Mouse (Mus musculus) hindbrain, postnatal 0 days (tissue): ENCODE measurements around the gene Prr36. TPM values are rescaled to one million over a fixed set of nuclear protein-coding genes. Genes with fewer than 3 reads are reported as not detected.

ENCODE experiments used
- ATAC-seq: fragments of 200-750 bp; cut with Nextera tagmentation; 2 replicates; pipeline ENCODE4 v1.8.0; 2017; ENCODE audit warnings: mild to moderate bottlenecking, moderate TSS enrichment, moderate library complexity
- DNase-seq: peaks from one replicate; pipeline ENCODE4 v3.0.0-alpha.2; 2015; ENCODE audit warnings: low spot score
- H3K27ac ChIP-seq: fragments of 300-500 bp; sonication (generic); 2 replicates; pipeline ENCODE4 v1.5.1; 2014; ENCODE audit warnings: mild to moderate bottlenecking
- H3K27me3 ChIP-seq: fragments of 300-500 bp; sonication (generic); 2 replicates; pipeline ENCODE4 v1.6.1; 2014; ENCODE audit warnings: low read length, mixed read lengths; ENCODE audit not compliant: insufficient read depth
- H3K36me3 ChIP-seq: fragments of 300-500 bp; sonication (generic); 2 replicates; pipeline ENCODE4 v1.6.1; 2014; ENCODE audit warnings: low read length, mixed read lengths; ENCODE audit not compliant: insufficient read depth
- H3K4me1 ChIP-seq: fragments of 300-500 bp; sonication (generic); 2 replicates; pipeline ENCODE4 v1.6.1; 2014; ENCODE audit warnings: antibody characterized with exemption, low read length, mixed read lengths; ENCODE audit not compliant: insufficient read depth
- H3K4me2 ChIP-seq: fragments of 300-500 bp; sonication (generic); 2 replicates; pipeline ENCODE4 v1.6.1; 2014; ENCODE audit warnings: low read depth, mild to moderate bottlenecking, low read length, moderate library complexity, mixed read lengths
- H3K4me3 ChIP-seq: fragments of 300-500 bp; sonication (generic); 2 replicates; pipeline ENCODE4 v1.5.1; 2014; ENCODE audit warnings: low read length
- H3K9ac ChIP-seq: fragments of 300-500 bp; sonication (generic); replicated peaks from 2 replicates; pipeline ENCODE4 v1.6.1; 2014; ENCODE audit warnings: mild to moderate bottlenecking, low read length, moderate library complexity, mixed read lengths
- H3K9me3 ChIP-seq: fragments of 300-500 bp; sonication (generic); 2 replicates; pipeline ENCODE4 v1.6.1; 2016; ENCODE audit warnings: low read length, mixed read lengths
- CTCF ChIP-seq: IDR thresholded peaks from 2 replicates; pipeline ENCODE4 v1.5.1; 2016; ENCODE audit warnings: antibody characterized with exemption, control low read depth, low read depth
- WGBS: fragments of 180-500 bp; shearing (Covaris S2); extraction: QIAGEN DNeasy Blood & Tissue Kit; methylation state at CpG from one replicate; pipeline ENCODE4 v1.1.7; 2014; 5-methylcytosine and 5-hydroxymethylcytosine counted together
- polyA plus RNA-seq: library from polyadenylated mRNA; unstranded; fragments of >200 nt; fragmentation: Nextera tagmentation; extraction: Ambion mirVana; gene quantifications from 2 replicates; pipeline ENCODE4 v1.2.1, GENCODE M21; 2015
- total RNA-seq: library from RNA; depleted of rRNA; stranded (reverse); fragments of >200 nt; gene quantifications from 2 replicates; pipeline ENCODE4 v1.2.3, GENCODE M21; 2014

Prr36 gene
- total and polyA plus RNA-seq, 2 experiments from 2014 or later, result 24.8 to 32.4 TPM

DNA sequence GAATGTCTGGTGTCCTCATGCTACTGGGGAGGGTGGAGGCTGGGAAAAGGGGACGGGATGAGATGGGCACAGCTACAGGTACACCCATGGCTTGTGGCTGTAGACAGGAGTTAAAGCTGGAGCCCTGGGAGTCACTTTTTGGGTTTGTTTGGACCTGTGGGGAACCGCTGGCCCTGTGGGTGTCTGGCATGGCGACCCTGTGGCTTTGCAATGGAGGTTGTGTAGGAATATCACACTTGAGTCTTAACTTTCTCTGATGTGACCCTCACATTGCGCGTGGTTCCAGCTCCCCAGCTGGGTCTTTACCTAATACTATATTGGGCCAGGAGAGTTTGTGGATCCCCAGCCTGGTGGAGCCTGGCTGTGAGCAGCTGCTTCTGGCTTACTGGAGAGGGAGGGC, 27.8 kb upstream of the Prr36 start:
- Histone ChIP-seq H3K27me3 (no peaks in the 10 kb centered on the region), H3K9ac (no peak overlapping the region), H3K4me3 (no peak overlapping the region), H3K4me2 (no peak overlapping the region), H3K27ac (no peak overlapping the region), H3K36me3 (peaks cover 64% of the 10 kb centered on the region), H3K9me3 (no peaks in the 10 kb centered on the region), H3K4me1 (peaks cover 6% of the 10 kb centered on the region)
- DNase-seq (no peak), ATAC-seq (no peak)
- TF ChIP-seq CTCF, result no peak
- WGBS, result 92% methylated on average over 5 of the region's 5 CpGs

DNA sequence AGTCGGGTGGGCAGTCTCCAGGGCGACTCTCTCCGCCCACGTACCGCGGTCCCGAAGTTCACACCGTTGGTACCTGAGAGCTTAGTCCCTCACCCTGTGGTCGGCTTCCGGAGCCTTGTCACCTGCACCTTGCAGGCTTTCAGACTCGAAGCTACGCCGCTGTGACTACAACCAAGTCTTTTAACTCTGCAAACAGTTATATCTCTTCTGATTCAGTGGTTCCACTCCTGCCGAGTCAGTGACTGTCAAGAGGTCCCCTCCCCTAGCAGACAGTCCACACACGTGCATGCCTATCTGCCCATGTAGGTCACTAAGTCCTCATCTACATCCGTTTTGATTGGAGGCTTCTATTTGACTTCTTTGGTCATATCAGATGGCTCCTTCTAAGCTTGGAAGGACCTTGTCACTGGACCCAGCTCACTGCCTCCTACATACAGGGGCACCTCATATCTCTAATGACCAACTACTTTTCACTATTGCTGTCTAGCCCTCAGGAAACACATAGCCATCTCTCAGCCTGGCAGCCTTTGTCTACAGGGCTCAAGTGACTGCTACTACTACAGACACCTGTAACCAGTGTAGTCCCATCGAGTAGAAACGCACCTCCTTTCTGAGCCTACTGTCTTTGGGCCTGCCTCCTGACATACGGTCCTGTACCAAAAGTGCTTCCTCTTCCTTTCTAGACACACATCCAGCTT, 22.1 kb upstream of the Prr36 start:
- peaks cover 27% of the 10 kb centered on the region for H3K36me3 ChIP-seq
- TF ChIP-seq CTCF, result no peak
- 14% methylated on average over 16 of the region's 19 CpGs for WGBS
- peak overlapping the region; percentile 53 for H3K4me3 ChIP-seq
- peak overlapping the region; percentile 91 for H3K27ac ChIP-seq
- H3K9me3 ChIP-seq, result no peaks in the 10 kb centered on the region
- DNase-seq (peak; percentile 19), ATAC-seq (peak; percentile 30)
- H3K4me1 ChIP-seq, result peaks cover 17% of the 10 kb centered on the region
- H3K27me3 ChIP-seq, result no peaks in the 10 kb centered on the region
- H3K9ac ChIP-seq, result peak overlapping the region; percentile 64
- peak overlapping the region; percentile 76 for H3K4me2 ChIP-seq

DNA sequence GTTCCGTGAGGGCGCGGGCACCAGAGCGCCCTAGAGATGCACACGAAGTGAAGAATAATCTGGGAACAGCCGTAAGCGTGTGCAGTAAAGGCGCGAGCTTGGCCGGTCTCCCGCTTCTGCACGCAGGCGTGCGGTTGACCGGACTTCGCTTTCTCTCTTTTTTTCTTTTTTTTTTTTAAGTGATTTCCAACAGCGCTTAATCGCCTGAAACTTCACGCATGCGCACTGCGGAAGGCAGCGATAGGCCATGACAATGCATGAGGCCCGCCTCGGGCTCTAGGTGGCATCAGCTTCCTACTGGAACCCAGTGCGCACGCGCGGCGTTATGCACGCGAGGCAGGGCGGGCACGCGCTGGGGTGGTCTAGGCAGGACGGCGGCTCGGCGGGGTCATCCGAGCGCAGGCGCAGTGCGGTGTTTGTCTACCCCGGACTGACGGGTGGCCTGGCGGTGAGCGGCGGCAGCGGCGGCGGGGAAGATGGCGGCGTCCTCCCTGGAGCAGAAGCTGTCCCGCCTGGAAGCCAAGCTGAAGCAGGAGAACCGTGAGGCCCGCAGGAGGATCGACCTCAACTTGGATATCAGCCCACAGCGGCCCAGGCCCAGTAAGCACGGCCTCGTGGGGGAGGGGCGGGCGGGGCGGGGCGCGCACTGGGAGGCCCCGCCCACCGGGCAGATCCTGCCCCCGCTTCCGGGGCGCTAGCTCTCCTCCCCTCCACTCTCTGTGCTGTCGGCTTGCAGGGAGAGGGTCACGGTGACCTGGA, 21.4 kb upstream of the Prr36 start, which contains the start of the genes Map2k7 and Gm49320:
Map2k7 (plus strand) TSS at position 307 of the 759 bp plus-strand sequence.
Gm49320 (plus strand) TSS at position 432 of the 759 bp plus-strand sequence.
- ATAC-seq, result peak; percentile 96
- H3K4me3 ChIP-seq, result peak within 1 kb of the TSS; percentile 53
- peak within 1 kb of the TSS; percentile 76 for H3K4me2 ChIP-seq
- H3K27ac ChIP-seq, result peak within 1 kb of the TSS; percentile 91
- peak; percentile 100 for DNase-seq
- peak within 1 kb of the TSS; percentile 64 for H3K9ac ChIP-seq
- WGBS, result under 1% methylated on average over 69 of the region's 71 CpGs
- TF ChIP-seq CTCF, result peak; percentile 63
- H3K27me3 ChIP-seq, result no peaks in the 10 kb centered on the region
- peaks cover 17% of the 10 kb centered on the region for H3K4me1 ChIP-seq
- H3K36me3 ChIP-seq, result peaks cover 20% of the 10 kb centered on the region
- H3K9me3 ChIP-seq, result no peaks in the 10 kb centered on the region

DNA sequence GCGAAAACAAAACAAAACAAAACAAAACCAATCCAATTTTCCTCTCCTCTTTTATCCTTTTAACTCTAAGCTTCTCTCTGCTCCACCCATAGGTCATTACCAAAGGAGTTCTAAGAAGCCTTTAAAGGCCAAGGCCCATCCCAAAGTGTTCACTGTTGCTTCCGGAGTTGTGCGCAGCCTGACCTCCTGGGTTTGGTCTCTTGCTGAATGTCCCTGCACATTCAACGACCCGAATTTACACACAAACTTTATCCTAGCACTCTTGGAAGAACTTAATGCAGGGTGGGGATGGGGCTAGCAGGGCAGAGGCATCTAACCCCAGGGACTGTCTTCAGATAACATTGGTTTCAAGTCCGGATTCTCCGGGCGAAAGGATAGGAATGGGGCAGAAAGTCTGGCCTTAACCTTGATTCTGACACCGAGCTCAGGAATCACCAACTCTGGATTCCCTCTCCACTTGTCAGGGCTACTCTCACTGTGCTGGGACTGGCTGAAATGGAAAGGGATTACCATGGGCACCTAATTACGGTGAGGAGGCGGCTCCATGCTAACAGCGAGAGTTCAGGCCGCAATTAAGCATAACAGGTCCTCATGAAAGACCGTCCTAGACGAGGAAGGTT, 20.7 kb upstream of the Prr36 start:
- no peak for TF ChIP-seq CTCF
- peak overlapping the region; percentile 91 for H3K27ac ChIP-seq
- H3K4me2 ChIP-seq, result peak overlapping the region; percentile 76
- no peak; the same call in none of the 2 replicates for ATAC-seq
- H3K4me1 ChIP-seq, result peaks cover 17% of the 10 kb centered on the region
- H3K4me3 ChIP-seq, result peak overlapping the region; percentile 53
- no peaks in the 10 kb centered on the region for H3K27me3 ChIP-seq
- H3K36me3 ChIP-seq, result peaks cover 14% of the 10 kb centered on the region; the same call in 1 of the 2 replicates
- no peak for DNase-seq
- WGBS, result 20% methylated on average over 15 of the region's 15 CpGs
- H3K9me3 ChIP-seq, result no peaks in the 10 kb centered on the region
- H3K9ac ChIP-seq, result peak overlapping the region; percentile 64

DNA sequence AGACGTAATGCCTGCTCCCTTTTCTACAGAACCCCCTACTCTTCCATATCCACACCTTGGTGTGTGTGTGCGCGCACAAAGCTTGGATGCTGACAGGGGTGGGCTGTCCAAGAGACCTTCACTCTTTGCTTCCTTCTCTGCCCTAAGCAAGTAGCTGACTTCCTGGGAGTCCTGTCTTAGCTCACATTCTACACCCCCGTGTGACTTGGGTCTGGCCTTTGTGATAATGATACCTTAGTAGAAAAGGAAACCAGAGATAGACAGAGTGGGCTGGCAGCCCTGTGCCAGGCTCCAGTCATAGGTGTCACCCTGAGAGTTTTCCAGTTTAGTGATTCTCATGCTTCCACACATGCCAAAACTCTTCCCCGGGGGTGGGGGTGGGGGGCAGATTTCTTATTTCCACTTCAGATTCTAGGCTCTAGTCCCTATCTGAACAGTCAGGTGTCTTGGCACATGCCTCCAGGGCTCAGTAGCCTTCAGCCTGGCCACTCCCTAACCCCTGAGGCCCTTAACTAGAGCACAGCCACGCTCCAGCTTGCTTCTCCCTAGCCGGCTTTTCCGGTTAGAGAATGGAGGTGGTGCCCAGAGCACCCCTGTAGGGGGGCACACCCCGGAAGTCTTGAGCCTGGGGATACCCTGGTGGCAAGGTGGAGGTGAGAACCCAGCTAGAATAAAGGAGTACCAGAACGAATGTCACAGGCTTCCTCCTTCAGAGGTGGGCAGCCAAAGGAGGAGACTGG, 13.5 kb upstream of the Prr36 start:
- H3K9me3 ChIP-seq, result no peaks in the 10 kb centered on the region
- WGBS, result 66% methylated on average over 10 of the region's 10 CpGs
- H3K9ac ChIP-seq, result no peak overlapping the region
- no peaks in the 10 kb centered on the region for H3K27me3 ChIP-seq
- DNase-seq (no peak), ATAC-seq (no peak)
- H3K4me2 ChIP-seq, result no peak overlapping the region
- H3K36me3 ChIP-seq, result no peaks in the 10 kb centered on the region
- H3K4me1 ChIP-seq, result 0 out of 2 replicates have a peak, but pooled peaks cover 5% of the 10 kb centered on the region
- no peak overlapping the region for H3K27ac ChIP-seq
- no peak for TF ChIP-seq CTCF
- H3K4me3 ChIP-seq, result no peak overlapping the region

DNA sequence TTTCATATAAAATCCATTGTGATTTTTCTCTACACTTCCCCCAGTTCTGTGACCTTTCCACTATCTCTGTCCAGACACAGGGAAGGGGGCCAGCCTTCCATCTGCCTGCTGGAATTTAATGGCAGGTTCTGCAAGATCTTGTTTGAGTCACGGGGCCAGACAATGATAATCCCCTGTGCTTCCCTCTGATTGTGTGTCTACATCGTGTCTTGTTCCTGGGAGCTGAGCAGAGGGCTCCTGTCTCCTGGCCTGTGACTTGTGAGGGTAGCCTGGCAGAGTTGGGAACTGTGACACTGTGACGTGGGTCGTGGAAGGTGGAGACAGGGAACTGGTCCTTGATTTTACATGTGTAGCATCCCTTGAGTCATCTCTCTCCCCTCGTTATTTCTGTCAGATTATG, 12.5 kb upstream of the Prr36 start:
- Histone ChIP-seq H3K27ac (no peak overlapping the region), H3K4me1 (0 out of 2 replicates have a peak, but pooled peaks cover 5% of the 10 kb centered on the region), H3K4me2 (no peak overlapping the region), H3K27me3 (no peaks in the 10 kb centered on the region), H3K9me3 (no peaks in the 10 kb centered on the region), H3K4me3 (no peak overlapping the region), H3K36me3 (no peaks in the 10 kb centered on the region), H3K9ac (no peak overlapping the region)
- 76% methylated on average over 5 of the region's 5 CpGs for WGBS
- TF ChIP-seq CTCF, result no peak
- DNase-seq, result no peak
- ATAC-seq, result no peak
